Mouse (Mus musculus) ES-E14 (cell line): ENCODE results near the gene Inpp4b. TPM values are rescaled to one million over a fixed set of nuclear protein-coding genes. Genes with fewer than 3 reads are reported as not detected.

Experiments
- DNase-seq: peaks from one replicate; pipeline ENCODE4 v3.0.0-alpha.2; 2013; ENCODE audit warnings: low read depth, low spot score
- H3K27ac ChIP-seq: 2 replicates; pipeline ENCODE4 v1.5.1; 2012; ENCODE audit warnings: low read depth, mild to moderate bottlenecking, low read length, moderate library complexity, mixed read lengths; ENCODE audit not compliant: poor library complexity, insufficient read depth, severe bottlenecking
- H3K36me3 ChIP-seq: 2 replicates; pipeline ENCODE4 v1.6.1; 2012; ENCODE audit warnings: mild to moderate bottlenecking, low read length, moderate library complexity, mixed read lengths; ENCODE audit not compliant: control insufficient read depth, poor library complexity, insufficient read depth, severe bottlenecking
- H3K4me1 ChIP-seq, 2 experiments: fragments of 150-350 bp in 1 of 2; sonication (generic) in 1 of 2; 2 replicates each; pipeline ENCODE4 v1.6.1; 2012; ENCODE audit warnings: low read length in 2 of 2, mild to moderate bottlenecking in 1 of 2, mixed read lengths in 1 of 2; ENCODE audit not compliant: control insufficient read depth in 2 of 2, insufficient read depth in 2 of 2, poor library complexity in 1 of 2
- H3K4me3 ChIP-seq, 2 experiments: fragments of 150-350 bp in 1 of 2; sonication (generic) in 1 of 2; 2 replicates each; pipeline ENCODE4 v1.5.1; 2012; ENCODE audit warnings: low read length in 2 of 2, low read depth in 1 of 2, mild to moderate bottlenecking in 1 of 2, mixed read lengths in 1 of 2; ENCODE audit not compliant: insufficient read depth in 1 of 2, poor library complexity in 1 of 2, severe bottlenecking in 1 of 2
- H3K9ac ChIP-seq: 2 replicates; pipeline ENCODE4 v1.6.1; 2012; ENCODE audit warnings: low read depth, mild to moderate bottlenecking, low read length, mixed read lengths; ENCODE audit not compliant: poor library complexity, insufficient read depth, severe bottlenecking
- H3K9me3 ChIP-seq: fragments of 150-350 bp; sonication (generic); 2 replicates; pipeline ENCODE4 v1.6.1; 2012; ENCODE audit warnings: low read depth, mild to moderate bottlenecking, low read length; ENCODE audit not compliant: control insufficient read depth, insufficient read depth
- CHD2 ChIP-seq: IDR thresholded peaks from 2 replicates; pipeline ENCODE4 v1.6.1; 2014; ENCODE audit warnings: mild to moderate bottlenecking, low read depth, low read length, inconsistent platforms
- HCFC1 ChIP-seq: IDR thresholded peaks from 2 replicates; pipeline ENCODE4 v1.6.1; 2012; ENCODE audit warnings: low read length, inconsistent platforms, borderline replicate concordance; ENCODE audit not compliant: insufficient read depth
- MAFK ChIP-seq: IDR thresholded peaks from 2 replicates; pipeline ENCODE4 v1.6.1; 2014; ENCODE audit warnings: mild to moderate bottlenecking, low read depth, low read length, inconsistent platforms; ENCODE audit not compliant: insufficient read depth
- ZC3H11A ChIP-seq: IDR thresholded peaks from 2 replicates; pipeline ENCODE4 v1.6.1; 2012; ENCODE audit warnings: low read depth, mild to moderate bottlenecking, inconsistent platforms, low read length, borderline replicate concordance
- ZNF384 ChIP-seq: IDR thresholded peaks from 2 replicates; pipeline ENCODE4 v1.6.1; 2012; ENCODE audit warnings: low read depth, low read length, inconsistent platforms
- in situ Hi-C, 2 experiments: fragments of 600-800 bp; cut with MboI; formaldehyde crosslinking; loops; one replicate each; pipeline ENCODE4 v1.15.1; 2025; ENCODE audit warnings: low sequenced_read_pairs in 2 of 2, inconsistent platforms in 1 of 2; ENCODE audit not compliant: unreplicated experiment in 2 of 2
- total RNA-seq: library from RNA; depleted of rRNA; stranded (reverse); fragments of 300-350 nt; gene quantifications from 2 replicates; pipeline ENCODE4 v1.2.3, GENCODE M21; 2012

Inpp4b gene
- total RNA-seq, 1 experiment = 0.98 TPM

GRCm38 (mm10) chr8:81847929-81848328, 505.6 kb downstream of the Inpp4b start:
- H3K4me1 ChIP-seq = no peaks in the 10 kb centered on the region
- H3K36me3 ChIP-seq = no peaks in the 10 kb centered on the region
- H3K27ac ChIP-seq = no peak overlapping the region
- DNase-seq = no peak
- TF ChIP-seq MAFK (no peak), ZNF384 (no peak), HCFC1 (no peak), CHD2 (no peak), ZC3H11A (no peak)
- in situ Hi-C loops = no loop called here
- no peak overlapping the region for H3K9ac ChIP-seq
- no peaks in the 10 kb centered on the region for H3K9me3 ChIP-seq
- H3K4me3 ChIP-seq = no peak overlapping the region

- H3K27ac ChIP-seq = no peak overlapping the region
- in situ Hi-C loops = no loop called here
- no peak for TF ChIP-seq ZNF384
- TF ChIP-seq CHD2 = no peak
- no peak for TF ChIP-seq MAFK
- no peak for TF ChIP-seq ZC3H11A
- TF ChIP-seq HCFC1 = no peak
- no peak overlapping the region for H3K9ac ChIP-seq
- no peaks in the 10 kb centered on the region for H3K9me3 ChIP-seq
- no peaks in the 10 kb centered on the region for H3K4me1 ChIP-seq
- no peak overlapping the region for H3K4me3 ChIP-seq
- DNase-seq = no peak
- H3K36me3 ChIP-seq = no peaks in the 10 kb centered on the region
These were observed 507.6 kb downstream of the Inpp4b start for GRCm38 (mm10) chr8:81849976-81850375.

GRCm38 (mm10) chr8:81853184-81853583, 510.8 kb downstream of the Inpp4b start:
- in situ Hi-C loops = no loop called here
- no peak for TF ChIP-seq ZNF384
- no peak for TF ChIP-seq MAFK
- TF ChIP-seq HCFC1 = no peak
- TF ChIP-seq ZC3H11A = no peak
- TF ChIP-seq CHD2 = no peak
- Histone ChIP-seq H3K4me3 (no peak overlapping the region), H3K4me1 (no peaks in the 10 kb centered on the region), H3K9ac (no peak overlapping the region), H3K27ac (no peak overlapping the region), H3K9me3 (no peaks in the 10 kb centered on the region), H3K36me3 (no peaks in the 10 kb centered on the region)
- DNase-seq = no peak

- H3K27ac ChIP-seq = no peak overlapping the region
- H3K9ac ChIP-seq = no peak overlapping the region
- no peaks in the 10 kb centered on the region for H3K36me3 ChIP-seq
- in situ Hi-C loops = no loop called here
- H3K9me3 ChIP-seq = no peaks in the 10 kb centered on the region
- no peak for TF ChIP-seq CHD2
- no peak for TF ChIP-seq ZC3H11A
- TF ChIP-seq MAFK = no peak
- no peak for TF ChIP-seq HCFC1
- TF ChIP-seq ZNF384 = no peak
- no peaks in the 10 kb centered on the region for H3K4me1 ChIP-seq
- H3K4me3 ChIP-seq = no peak overlapping the region
- no peak for DNase-seq
These were observed 512.2 kb downstream of the Inpp4b start for GRCm38 (mm10) chr8:81854543-81854942.

- Histone ChIP-seq H3K4me1 (no peaks in the 10 kb centered on the region), H3K27ac (no peak overlapping the region), H3K36me3 (no peaks in the 10 kb centered on the region), H3K4me3 (no peak overlapping the region), H3K9ac (no peak overlapping the region), H3K9me3 (no peaks in the 10 kb centered on the region)
- in situ Hi-C loops = no loop called here
- no peak for TF ChIP-seq HCFC1
- no peak for TF ChIP-seq CHD2
- TF ChIP-seq ZC3H11A = no peak
- no peak for TF ChIP-seq ZNF384
- no peak for TF ChIP-seq MAFK
- DNase-seq = no peak
These were observed 512.7 kb downstream of the Inpp4b start for GRCm38 (mm10) chr8:81855009-81855408.
